Comparison of ENCODE assay signal across 7 mouse cellular contexts in genomic region chr7:101918071-101918470, GRCm38 (mm10). TPM values are rescaled to one million over a fixed set of nuclear protein-coding genes. Genes with fewer than 3 reads are reported as not detected.
DNase-seq lines count a peak whose midpoint lies in the region; ATAC-seq and TF ChIP-seq lines count a peak whose summit lies in the region.

No protein-coding gene starts in this region.

- no peak overlapping the region for H3K4me2 ChIP-seq in heart, embryonic 12.5 days
- H3K4me2 ChIP-seq in kidney, postnatal 0 days (ENCODE audit: low read length) = no peak overlapping the region

- no peaks in the 10 kb centered on the region for H3K36me3 ChIP-seq in ES-Bruce4 (ENCODE audit: control insufficient read depth, insufficient read depth, low read length, poor library complexity, severe bottlenecking)
- peaks cover 16% of the 10 kb centered on the region for H3K36me3 ChIP-seq in heart, embryonic 12.5 days
- H3K36me3 ChIP-seq in kidney, postnatal 0 days (ENCODE audit: insufficient read depth, low read length) = peaks cover 10% of the 10 kb centered on the region

- ATAC-seq in heart, embryonic 12.5 days (ENCODE audit: insufficient number of reproducible peaks, low FRiP score) = peak; percentile 51; the same call in 1 of the 2 replicates
- ATAC-seq in kidney, postnatal 0 days (replicated peaks; ENCODE audit: low FRiP score, low read depth) = peak; percentile 77
- peak; percentile 76 for ATAC-seq in neutrophil, adult 5-6 weeks (ENCODE audit: extremely low read depth, insufficient number of reproducible peaks, low FRiP score, poor library complexity, severe bottlenecking)

- no peaks in the 10 kb centered on the region for H3K27me3 ChIP-seq in ES-Bruce4 (ENCODE audit: control insufficient read depth, insufficient read depth, low read length, poor library complexity, severe bottlenecking)
- H3K27me3 ChIP-seq in heart, embryonic 12.5 days (replicated peaks) = no peaks in the 10 kb centered on the region
- no peaks in the 10 kb centered on the region for H3K27me3 ChIP-seq in kidney, postnatal 0 days (ENCODE audit: insufficient read depth, low read length)

- TF ChIP-seq POLR2A in ES-Bruce4 (IDR thresholded peaks at IDR 0.05; ENCODE audit: insufficient read depth, low read length) = no peak
- no peak for TF ChIP-seq POLR2A in lung, adult 2 months (IDR thresholded peaks at IDR 0.05; ENCODE audit: borderline replicate concordance, extremely low read depth, low read depth, low read length)

- no peak overlapping the region for H3K27ac ChIP-seq in ES-Bruce4 (ENCODE audit: insufficient read depth, low read length)
- H3K27ac ChIP-seq in heart, embryonic 12.5 days (ENCODE audit: poor library complexity, severe bottlenecking) = no peak overlapping the region
- H3K27ac ChIP-seq in kidney, postnatal 0 days = no peak overlapping the region

- TF ChIP-seq CTCF in ES-Bruce4 (IDR thresholded peaks at IDR 0.05; ENCODE audit: low read depth, low read length) = peak; percentile 85
- TF ChIP-seq CTCF in kidney, postnatal 0 days (IDR thresholded peaks at IDR 0.05; ENCODE audit: low read depth) = peak; percentile 89
- peak; percentile 88 for TF ChIP-seq CTCF in lung, adult 2 months (IDR thresholded peaks at IDR 0.05; ENCODE audit: insufficient read depth, low read length)

- H3K9ac ChIP-seq in ES-Bruce4 (ENCODE audit: low read depth, poor library complexity, severe bottlenecking) = no peak overlapping the region
- no peak overlapping the region for H3K9ac ChIP-seq in heart, embryonic 12.5 days
- no peak overlapping the region for H3K9ac ChIP-seq in kidney, postnatal 0 days (ENCODE audit: low read depth, low read length)

- TF ChIP-seq EP300 in ES-Bruce4 (IDR thresholded peaks at IDR 0.05; ENCODE audit: insufficient read depth, low read depth, low read length) = no peak

- no peaks in the 10 kb centered on the region for H3K9me3 ChIP-seq in ES-Bruce4 (replicated peaks; ENCODE audit: control insufficient read depth, insufficient read depth, low read length, poor library complexity, severe bottlenecking)
- H3K9me3 ChIP-seq in heart, embryonic 12.5 days (replicated peaks) = no peaks in the 10 kb centered on the region
- H3K9me3 ChIP-seq in kidney, postnatal 0 days (replicated peaks; ENCODE audit: low read length) = no peaks in the 10 kb centered on the region

- H3K4me3 ChIP-seq in ES-Bruce4 (ENCODE audit: low read depth, low read length) = no peak overlapping the region
- no peak overlapping the region for H3K4me3 ChIP-seq in heart, embryonic 12.5 days
- H3K4me3 ChIP-seq in kidney, postnatal 0 days (replicated peaks; ENCODE audit: low read depth, low read length) = no peak overlapping the region
- no peak overlapping the region for H3K4me3 ChIP-seq in lung, adult 2 months (replicated peaks; ENCODE audit: extremely low read depth, low read depth, low read length)

- peak; percentile 78 for DNase-seq in adrenal gland, postnatal 10 days
- peak; percentile 70 for DNase-seq in embryo, embryonic 9.5 days (ENCODE audit: extremely low spot score)
- peak; percentile 82 for DNase-seq in kidney, postnatal 0 days (ENCODE audit: low spot score)
- DNase-seq in lung, adult 2 months = peak; percentile 64

- 5% methylated on average over 1 of the region's 1 CpGs for WGBS in heart, embryonic 12.5 days
- 38% methylated on average over 1 of the region's 1 CpGs for WGBS in kidney, postnatal 0 days
- 29% methylated on average over 1 of the region's 1 CpGs for WGBS in lung, adult 2 months

- no peaks in the 10 kb centered on the region for H3K4me1 ChIP-seq in ES-Bruce4 (ENCODE audit: control insufficient read depth, insufficient read depth, low read length)
- H3K4me1 ChIP-seq in heart, embryonic 12.5 days (replicated peaks) = no peaks in the 10 kb centered on the region
- H3K4me1 ChIP-seq in kidney, postnatal 0 days (replicated peaks; ENCODE audit: insufficient read depth, low read length) = no peaks in the 10 kb centered on the region
- H3K4me1 ChIP-seq in lung, adult 2 months (ENCODE audit: control insufficient read depth, insufficient read depth, low read length) = no peaks in the 10 kb centered on the region

RNA-seq across cellular contexts. Expression of gene Tomt, which starts 11.9 kb away (rescaled TPM):
- polyA plus RNA-seq in ES-Bruce4 (2011; ENCODE audit: insufficient read depth, insufficient read length, low read depth, missing spikeins) = not detected in 2 replicates
- total RNA-seq in adrenal gland, postnatal 10 days (2021) = under 1 TPM in 1 of 2 experiments, not detected in 1; 0.12 TPM
- polyA plus RNA-seq in heart, embryonic 12.5 days (2016; fragmentation: Nextera tagmentation; extraction: Ambion mirVana) = 0.42 and 0.45 TPM in 2 replicates
- 0.13 and 0.34 TPM in 2 replicates for polyA plus RNA-seq in kidney, postnatal 0 days (2015; fragmentation: Nextera tagmentation; extraction: Ambion mirVana)
- polyA plus RNA-seq in lung, adult 2 months (2012; rRNA removed) = 0.06 TPM in 1 of 2 replicates, not detected in the other
- 0.49 TPM in 1 of 2 replicates, not detected in the other for total RNA-seq in neutrophil, adult 5-6 weeks (2017)

RNA-seq across cellular contexts. Expression of gene Lamtor1, which starts 12.4 kb away (rescaled TPM):
- polyA plus RNA-seq in ES-Bruce4 (2011; ENCODE audit: insufficient read depth, insufficient read length, low read depth, missing spikeins) = 80.9 and 85.9 TPM in 2 replicates
- 100 to 1,000 TPM; 116 to 126 TPM for total RNA-seq in adrenal gland, postnatal 10 days (2021)
- polyA plus RNA-seq in heart, embryonic 12.5 days (2016; fragmentation: Nextera tagmentation; extraction: Ambion mirVana) = 128 and 131 TPM in 2 replicates
- 164 and 165 TPM in 2 replicates for polyA plus RNA-seq in kidney, postnatal 0 days (2015; fragmentation: Nextera tagmentation; extraction: Ambion mirVana)
- 171 and 205 TPM in 2 replicates for polyA plus RNA-seq in lung, adult 2 months (2012; rRNA removed)
- 65.2 and 77.1 TPM in 2 replicates for total RNA-seq in neutrophil, adult 5-6 weeks (2017)

RNA-seq across cellular contexts. Expression of gene Lrrc51, which starts 15.6 kb away (rescaled TPM):
- 6.7 and 7.5 TPM in 2 replicates for polyA plus RNA-seq in ES-Bruce4 (2011; ENCODE audit: insufficient read depth, insufficient read length, low read depth, missing spikeins)
- 1 to 10 TPM; 8.4 TPM for total RNA-seq in adrenal gland, postnatal 10 days (2021)
- polyA plus RNA-seq in heart, embryonic 12.5 days (2016; fragmentation: Nextera tagmentation; extraction: Ambion mirVana) = 4.2 and 5.0 TPM in 2 replicates
- polyA plus RNA-seq in kidney, postnatal 0 days (2015; fragmentation: Nextera tagmentation; extraction: Ambion mirVana) = 9.6 and 11.4 TPM in 2 replicates
- polyA plus RNA-seq in lung, adult 2 months (2012; rRNA removed) = 28.9 and 36.5 TPM in 2 replicates
- 0.93 and 3.2 TPM in 2 replicates for total RNA-seq in neutrophil, adult 5-6 weeks (2017)

RNA-seq across cellular contexts. Expression of gene Numa1, which starts 15.8 kb away (rescaled TPM):
- 160 and 170 TPM in 2 replicates for polyA plus RNA-seq in ES-Bruce4 (2011; ENCODE audit: insufficient read depth, insufficient read length, low read depth, missing spikeins)
- total RNA-seq in adrenal gland, postnatal 10 days (2021) = 100 to 1,000 TPM; 117 to 151 TPM
- polyA plus RNA-seq in heart, embryonic 12.5 days (2016; fragmentation: Nextera tagmentation; extraction: Ambion mirVana) = 67.8 and 70.6 TPM in 2 replicates
- polyA plus RNA-seq in kidney, postnatal 0 days (2015; fragmentation: Nextera tagmentation; extraction: Ambion mirVana) = 41.7 and 45.9 TPM in 2 replicates
- polyA plus RNA-seq in lung, adult 2 months (2012; rRNA removed) = 80.1 and 93.4 TPM in 2 replicates
- 225 and 227 TPM in 2 replicates for total RNA-seq in neutrophil, adult 5-6 weeks (2017)

RNA-seq across cellular contexts. Expression of gene Folr1, which starts 47.5 kb away (rescaled TPM):
- 54.6 and 59.8 TPM in 2 replicates for polyA plus RNA-seq in ES-Bruce4 (2011; ENCODE audit: insufficient read depth, insufficient read length, low read depth, missing spikeins)
- 1 to 10 TPM; 1.7 to 2.3 TPM for total RNA-seq in adrenal gland, postnatal 10 days (2021)
- 4.1 TPM in 2 replicates for polyA plus RNA-seq in heart, embryonic 12.5 days (2016; fragmentation: Nextera tagmentation; extraction: Ambion mirVana)
- polyA plus RNA-seq in kidney, postnatal 0 days (2015; fragmentation: Nextera tagmentation; extraction: Ambion mirVana) = 164 and 166 TPM in 2 replicates
- polyA plus RNA-seq in lung, adult 2 months (2012; rRNA removed) = 0.67 and 1.2 TPM in 2 replicates
- 1.0 TPM in 1 of 2 replicates, not detected in the other for total RNA-seq in neutrophil, adult 5-6 weeks (2017)
